Mouse (Mus musculus): ENCODE measurements around the gene Gm28053. TPM values are rescaled to one million over a fixed set of nuclear protein-coding genes. Genes with fewer than 3 reads are reported as not detected.

Gm28053 gene
- polyA plus RNA-seq, 1 experiment, result not detected

DNA sequence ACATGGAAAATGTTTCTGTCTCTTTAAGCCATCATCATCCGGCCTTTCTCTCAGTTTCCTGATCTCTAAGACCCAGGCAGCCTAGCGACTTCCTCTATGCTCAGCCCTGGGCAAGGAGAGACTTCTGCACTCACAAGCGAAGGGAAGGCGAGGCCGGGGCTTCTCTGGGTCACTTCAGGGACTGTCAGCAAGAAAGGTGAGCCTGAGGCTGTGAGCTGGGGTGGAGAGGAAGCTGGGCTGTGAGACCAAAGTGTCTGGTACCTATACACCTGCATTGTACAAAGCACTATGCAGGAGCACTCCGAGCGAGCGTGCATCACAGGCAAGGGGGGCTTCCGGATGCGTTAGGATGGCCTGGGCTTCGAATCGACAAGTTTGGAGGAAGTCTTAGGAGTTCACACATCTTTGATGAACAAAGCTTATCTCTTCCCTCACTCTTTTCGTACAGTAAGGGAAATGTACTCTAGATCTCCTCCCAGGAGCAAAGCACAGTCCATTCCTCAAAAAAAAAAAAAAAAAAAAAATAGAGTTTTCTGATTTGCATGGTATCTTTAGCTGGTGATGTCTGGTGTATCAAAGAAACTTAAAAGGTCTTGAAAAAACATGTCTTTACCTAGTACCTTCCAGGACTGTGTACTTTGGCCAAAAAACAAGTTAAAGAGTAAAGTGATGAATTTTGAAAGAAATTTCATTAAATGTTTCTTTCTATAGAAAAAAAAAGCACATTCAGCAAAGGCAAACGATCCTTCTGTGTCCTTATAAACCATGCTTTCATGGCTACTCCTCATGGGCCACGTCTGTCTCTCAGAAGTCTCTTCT is 20.8 kb downstream of the Gm28053 start, which contains the start of gene Gimap1:
Gene Gimap1, plus strand, starts transcription at position 94 of the 819 bp plus-strand sequence.
- no peak within 1 kb of the TSS for H3K27ac ChIP-seq (ENCODE audit: insufficient read depth, low read depth, low read length)

DNA sequence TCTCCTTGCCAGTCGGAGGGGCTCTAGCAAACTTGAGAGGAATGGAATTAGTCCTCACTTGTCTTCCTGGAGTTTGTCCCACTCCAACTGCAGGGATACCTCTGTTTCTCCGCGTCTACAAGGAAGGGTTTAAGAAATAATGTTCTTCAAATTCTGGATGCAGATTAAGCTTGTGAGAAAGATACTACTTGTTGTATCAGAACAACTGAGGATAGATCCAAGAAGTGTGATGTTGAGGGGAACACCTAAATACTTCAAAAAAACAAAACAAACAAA is 21.3 kb downstream of the Gm28053 start:
- Histone ChIP-seq H3K27ac (ENCODE audit: insufficient read depth, low read depth, low read length) (no peak overlapping the region), H3K4me1 (ENCODE audit: control insufficient read depth, insufficient read depth, low read length) (no peaks in the 10 kb centered on the region)

More for the DNA sequence above, 20.8 kb downstream of the Gm28053 start, which contains the start of gene Gimap1:
- H3K4me1 ChIP-seq (ENCODE audit: control insufficient read depth, insufficient read depth, low read length), result no peaks in the 10 kb centered on the region
- TF ChIP-seq CTCF (IDR thresholded peaks at IDR 0.05; ENCODE audit: low read depth, low read length), result no peak
- no peak for TF ChIP-seq POLR2A (IDR thresholded peaks at IDR 0.05; ENCODE audit: borderline replicate concordance, low read depth, low read length)
- peak within 1 kb of the TSS; percentile 18 for H3K4me3 ChIP-seq (ENCODE audit: insufficient read depth, low read length)

DNA sequence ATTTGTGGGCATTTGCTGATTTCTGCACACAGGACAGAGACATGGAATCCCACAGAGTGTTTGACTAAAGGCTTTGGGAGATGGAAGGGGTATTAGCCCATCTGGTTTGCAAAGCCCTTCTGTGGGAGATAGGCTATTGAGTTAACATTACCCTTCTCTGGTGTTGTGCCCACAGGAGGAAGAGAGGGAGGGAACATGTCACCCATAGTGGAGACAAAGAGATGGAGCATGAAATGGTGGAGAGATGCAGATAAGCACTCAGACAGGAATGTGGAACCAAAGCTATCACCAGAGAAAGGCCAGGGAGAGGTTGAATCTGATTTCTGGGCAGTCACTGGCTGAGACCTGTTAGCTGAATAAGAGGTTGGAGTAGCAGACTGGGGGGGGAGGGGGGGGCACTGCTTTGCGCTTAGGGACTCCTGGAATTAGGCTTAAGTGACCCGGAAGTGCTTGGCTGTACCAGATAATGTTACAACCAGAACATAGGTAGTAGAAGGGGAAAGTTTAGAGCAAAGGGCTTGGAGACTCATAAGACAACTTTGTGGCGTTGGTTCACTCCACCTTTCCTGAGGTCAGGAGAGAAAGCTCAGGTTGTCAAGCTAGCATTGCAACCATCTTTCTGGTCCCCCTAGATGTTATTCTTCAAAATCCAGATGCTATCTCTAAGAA is 22.2 kb downstream of the Gm28053 start:
- no peak for TF ChIP-seq POLR2A (IDR thresholded peaks at IDR 0.05; ENCODE audit: borderline replicate concordance, low read depth, low read length)
- no peak for TF ChIP-seq CTCF (IDR thresholded peaks at IDR 0.05; ENCODE audit: low read depth, low read length)
- Histone ChIP-seq H3K4me3 (ENCODE audit: insufficient read depth, low read length) (no peak overlapping the region), H3K27ac (ENCODE audit: insufficient read depth, low read depth, low read length) (no peak overlapping the region), H3K4me1 (ENCODE audit: control insufficient read depth, insufficient read depth, low read length) (no peaks in the 10 kb centered on the region)

More for the DNA sequence above, 21.3 kb downstream of the Gm28053 start:
- H3K4me3 ChIP-seq (ENCODE audit: insufficient read depth, low read length), result no peak overlapping the region
- TF ChIP-seq POLR2A (IDR thresholded peaks at IDR 0.05; ENCODE audit: borderline replicate concordance, low read depth, low read length) (no peak), CTCF (IDR thresholded peaks at IDR 0.05; ENCODE audit: low read depth, low read length) (no peak)

DNA sequence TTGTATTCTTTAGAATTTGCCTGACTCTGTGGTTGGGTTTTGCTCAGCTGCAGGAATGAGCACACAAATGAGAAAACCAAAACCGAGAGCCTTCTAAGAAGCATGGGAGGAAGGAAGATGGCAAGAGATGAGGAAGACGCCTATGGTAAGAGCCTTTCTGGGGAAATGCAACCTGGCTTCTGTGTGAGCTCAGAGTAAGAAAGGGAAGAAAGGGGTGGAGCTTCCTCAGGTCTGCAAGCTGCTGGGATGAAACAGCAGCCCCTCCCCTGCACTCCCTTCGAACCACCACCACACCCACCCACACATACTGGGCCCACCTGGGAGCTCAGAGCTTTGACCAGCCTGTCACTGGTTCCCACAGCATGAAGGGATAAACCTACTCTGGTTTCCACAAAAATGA is 22.9 kb downstream of the Gm28053 start:
- no peaks in the 10 kb centered on the region for H3K4me1 ChIP-seq (ENCODE audit: control insufficient read depth, insufficient read depth, low read length)
- no peak overlapping the region for H3K4me3 ChIP-seq (ENCODE audit: insufficient read depth, low read length)
- no peak overlapping the region for H3K27ac ChIP-seq (ENCODE audit: insufficient read depth, low read depth, low read length)
- no peak for TF ChIP-seq POLR2A (IDR thresholded peaks at IDR 0.05; ENCODE audit: borderline replicate concordance, low read depth, low read length)
- no peak for TF ChIP-seq CTCF (IDR thresholded peaks at IDR 0.05; ENCODE audit: low read depth, low read length)

DNA sequence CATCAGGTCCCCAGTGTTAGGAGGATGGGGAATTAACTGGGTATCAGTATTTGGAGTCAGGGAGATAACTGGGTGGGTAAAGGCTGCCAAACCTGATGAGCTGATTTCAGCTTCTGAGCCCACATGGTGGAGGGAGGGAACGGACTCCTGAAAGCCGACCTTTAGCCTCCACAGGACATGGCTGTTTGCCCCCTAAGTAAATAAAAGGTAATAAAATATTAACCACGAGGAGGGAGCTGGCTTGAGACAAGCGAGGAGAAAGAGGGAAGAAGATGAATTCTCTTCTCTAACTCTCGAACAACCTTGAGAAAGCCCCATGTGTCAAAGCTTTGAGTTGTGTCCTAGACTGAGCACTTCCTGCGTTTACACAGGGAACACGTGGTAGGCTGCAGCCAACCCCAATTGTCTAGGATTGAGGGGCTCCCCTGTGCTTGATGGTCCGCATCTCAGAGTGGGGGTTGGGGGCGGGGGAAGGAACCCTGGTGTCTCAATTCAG is 23.4 kb downstream of the Gm28053 start:
- H3K27ac ChIP-seq (ENCODE audit: insufficient read depth, low read depth, low read length), result no peak overlapping the region
- no peaks in the 10 kb centered on the region for H3K4me1 ChIP-seq (ENCODE audit: control insufficient read depth, insufficient read depth, low read length)
- TF ChIP-seq POLR2A (IDR thresholded peaks at IDR 0.05; ENCODE audit: borderline replicate concordance, low read depth, low read length) (no peak), CTCF (IDR thresholded peaks at IDR 0.05; ENCODE audit: low read depth, low read length) (no peak)
- no peak overlapping the region for H3K4me3 ChIP-seq (ENCODE audit: insufficient read depth, low read length)

DNA sequence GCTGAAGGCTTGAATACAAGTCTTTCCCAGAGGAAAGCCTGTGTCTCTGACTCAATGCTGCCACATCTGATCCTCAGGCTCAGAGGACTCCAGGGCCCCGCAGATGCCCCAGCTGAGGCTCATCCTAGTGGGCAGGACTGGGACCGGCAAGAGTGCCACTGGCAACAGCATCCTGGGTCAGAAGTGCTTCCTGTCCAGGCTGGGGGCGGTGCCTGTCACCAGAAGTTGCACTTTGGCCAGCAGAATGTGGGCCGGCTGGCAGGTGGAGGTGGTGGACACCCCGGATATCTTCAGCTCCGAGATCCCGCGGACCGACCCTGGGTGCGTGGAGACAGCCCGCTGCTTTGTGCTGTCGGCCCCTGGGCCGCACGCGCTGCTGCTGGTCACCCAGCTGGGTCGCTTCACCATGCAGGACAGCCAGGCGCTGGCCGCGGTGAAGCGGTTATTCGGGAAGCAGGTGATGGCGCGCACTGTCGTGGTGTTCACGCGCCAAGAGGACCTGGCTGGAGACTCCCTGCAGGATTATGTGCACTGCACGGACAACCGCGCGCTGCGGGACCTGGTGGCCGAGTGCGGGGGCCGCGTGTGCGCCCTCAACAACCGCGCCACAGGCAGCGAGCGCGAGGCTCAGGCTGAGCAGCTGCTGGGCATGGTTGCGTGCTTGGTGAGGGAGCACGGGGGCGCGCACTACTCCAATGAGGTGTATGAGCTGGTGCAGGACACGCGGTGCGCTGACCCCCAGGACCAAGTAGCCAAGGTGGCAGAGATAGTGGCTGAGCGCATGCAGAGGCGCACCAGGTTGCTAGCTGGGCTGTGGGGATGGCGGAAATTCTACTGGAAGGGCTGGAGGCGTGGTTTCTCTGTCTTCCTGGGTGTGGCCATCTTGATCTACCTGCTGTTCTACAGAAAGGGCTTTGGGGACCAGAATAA is 24.3 kb downstream of the Gm28053 start:
- no peak overlapping the region for H3K4me3 ChIP-seq (ENCODE audit: insufficient read depth, low read length)
- H3K4me1 ChIP-seq (ENCODE audit: control insufficient read depth, insufficient read depth, low read length), result no peaks in the 10 kb centered on the region
- TF ChIP-seq POLR2A (IDR thresholded peaks at IDR 0.05; ENCODE audit: borderline replicate concordance, low read depth, low read length) (no peak), CTCF (IDR thresholded peaks at IDR 0.05; ENCODE audit: low read depth, low read length) (no peak)
- H3K27ac ChIP-seq (ENCODE audit: insufficient read depth, low read depth, low read length), result no peak overlapping the region

DNA sequence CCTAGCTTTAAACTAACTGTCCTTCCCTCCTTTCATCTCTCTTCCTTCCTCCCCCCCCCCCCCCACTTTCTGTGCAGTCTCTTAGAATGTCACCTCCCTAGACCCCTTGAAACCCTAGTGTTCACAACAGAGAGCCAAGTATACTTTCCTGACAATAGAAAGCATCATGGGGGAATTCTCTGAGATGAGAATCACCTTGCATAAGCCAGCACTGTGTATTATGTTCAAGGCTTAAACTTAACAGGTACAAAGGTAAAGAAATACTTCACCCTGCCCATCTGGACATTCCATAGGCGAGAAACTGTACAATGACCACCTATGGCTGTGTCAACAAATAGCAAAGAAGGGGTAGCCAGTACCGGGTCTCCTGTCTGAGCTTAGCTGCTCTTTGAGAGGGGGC is 27.1 kb downstream of the Gm28053 start:
- no peak overlapping the region for H3K4me3 ChIP-seq (ENCODE audit: insufficient read depth, low read length)

DNA sequence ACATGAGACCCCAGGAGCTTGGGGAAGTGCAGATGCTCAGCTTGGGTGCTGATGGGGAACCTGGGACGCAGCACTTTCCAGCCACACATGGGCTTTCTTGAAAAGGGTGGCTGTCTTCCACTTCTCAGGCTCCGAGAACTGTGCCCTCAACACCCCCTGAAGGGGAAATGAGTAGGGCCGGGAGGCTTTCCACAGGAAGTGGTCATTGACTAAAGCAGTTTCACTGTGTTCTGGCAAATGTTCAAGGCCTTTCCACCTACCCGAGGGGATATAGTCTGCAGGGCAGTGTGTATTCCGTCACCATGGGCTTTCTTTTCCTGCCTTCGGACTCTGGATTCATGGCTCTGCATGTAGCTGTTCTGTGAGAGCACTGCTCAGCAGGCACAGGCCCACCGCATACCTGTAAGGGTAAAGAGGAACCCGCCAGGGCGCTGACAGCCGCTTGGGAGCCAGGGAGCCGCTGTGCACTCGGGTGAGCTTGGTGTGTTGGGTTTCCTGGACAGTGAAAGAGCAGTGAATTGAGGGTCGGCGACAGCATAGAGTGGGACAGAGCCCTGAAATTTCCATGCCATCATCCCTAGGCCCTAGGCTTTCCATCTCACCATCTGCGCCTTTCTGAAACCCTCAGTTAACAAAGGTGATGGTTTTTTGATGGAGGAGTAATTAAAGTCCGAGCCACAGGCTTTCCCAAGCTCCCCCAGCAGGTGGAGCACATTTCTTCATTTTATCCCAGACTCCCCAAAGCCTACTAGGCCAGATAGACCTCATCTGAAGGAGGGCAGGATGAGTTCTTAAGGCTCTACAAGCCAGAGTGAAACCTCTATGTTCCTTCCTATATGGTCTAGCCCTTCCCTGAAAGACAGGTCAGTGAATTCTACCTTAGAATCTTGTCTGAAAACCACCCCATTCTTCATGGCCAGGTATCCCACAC is 27.8 kb downstream of the Gm28053 start, which contains the start of gene Gimap5:
Gene Gimap5, plus strand, starts transcription at position 239 of the 931 bp plus-strand sequence.
- no peak within 1 kb of the TSS for H3K4me3 ChIP-seq (ENCODE audit: insufficient read depth, low read length)
- no peak within 1 kb of the TSS for H3K27ac ChIP-seq (ENCODE audit: insufficient read depth, low read depth, low read length)
- H3K4me1 ChIP-seq (ENCODE audit: control insufficient read depth, insufficient read depth, low read length), result no peaks in the 10 kb centered on the region
- TF ChIP-seq CTCF (IDR thresholded peaks at IDR 0.05; ENCODE audit: low read depth, low read length) (peak; percentile 35; the same call in 1 of the 2 replicates), POLR2A (IDR thresholded peaks at IDR 0.05; ENCODE audit: borderline replicate concordance, low read depth, low read length) (no peak)

More for the DNA sequence above, 27.1 kb downstream of the Gm28053 start:
- TF ChIP-seq POLR2A (IDR thresholded peaks at IDR 0.05; ENCODE audit: borderline replicate concordance, low read depth, low read length) (no peak), CTCF (IDR thresholded peaks at IDR 0.05; ENCODE audit: low read depth, low read length) (no peak)
- no peaks in the 10 kb centered on the region for H3K4me1 ChIP-seq (ENCODE audit: control insufficient read depth, insufficient read depth, low read length)
- H3K27ac ChIP-seq (ENCODE audit: insufficient read depth, low read depth, low read length), result no peak overlapping the region

Measured in bone marrow macrophage, adult 2 months (primary cell).